Mouse (Mus musculus) intestine, embryonic 14.5 days (tissue): ENCODE data around the gene Plod1. TPM values are rescaled to one million over a fixed set of nuclear protein-coding genes. Genes with fewer than 3 reads are reported as not detected.

Source experiments
- ATAC-seq: fragments of 200-750 bp; cut with Nextera tagmentation; replicated peaks from 2 replicates; pipeline ENCODE4 v1.8.0; 2017; ENCODE audit warnings: low read depth, moderate number of reproducible peaks, moderate TSS enrichment, moderate library complexity; ENCODE audit not compliant: low FRiP score, low TSS enrichment
- DNase-seq: peaks from one replicate; pipeline ENCODE4 v3.0.0-alpha.2; 2018; ENCODE audit warnings: low spot score
- H3K27ac ChIP-seq: fragments of 300-500 bp; sonication (generic); 2 replicates; pipeline ENCODE4 v1.5.1; 2014; ENCODE audit warnings: low read depth, mild to moderate bottlenecking, control low read depth
- H3K27me3 ChIP-seq: fragments of 300-500 bp; sonication (generic); replicated peaks from 2 replicates; pipeline ENCODE4 v1.6.1; 2014; ENCODE audit warnings: low read length, control low read depth; ENCODE audit not compliant: control insufficient read depth, insufficient read depth
- H3K36me3 ChIP-seq: fragments of 300-500 bp; sonication (generic); 2 replicates; pipeline ENCODE4 v1.6.1; 2014; ENCODE audit warnings: low read length, control low read depth; ENCODE audit not compliant: control insufficient read depth, insufficient read depth
- H3K4me1 ChIP-seq: fragments of 300-500 bp; sonication (generic); replicated peaks from 2 replicates; pipeline ENCODE4 v1.6.1; 2014; ENCODE audit warnings: low read length, control low read depth, mixed read lengths; ENCODE audit not compliant: control insufficient read depth, insufficient read depth
- H3K4me2 ChIP-seq: fragments of 300-500 bp; sonication (generic); 2 replicates; pipeline ENCODE4 v1.6.1; 2014; ENCODE audit warnings: low read length
- H3K4me3 ChIP-seq: fragments of 300-500 bp; sonication (generic); 2 replicates; pipeline ENCODE4 v1.5.1; 2014; ENCODE audit warnings: low read depth, low read length, control low read depth, mixed read lengths
- H3K9ac ChIP-seq: fragments of 300-500 bp; sonication (generic); 2 replicates; pipeline ENCODE4 v1.6.1; 2014; ENCODE audit warnings: mild to moderate bottlenecking, low read length
- H3K9me3 ChIP-seq: fragments of 300-500 bp; sonication (generic); 2 replicates; pipeline ENCODE4 v1.6.1; 2016; ENCODE audit warnings: low read length, control low read depth; ENCODE audit not compliant: control insufficient read depth
- WGBS: fragments of 180-500 bp; shearing (Covaris S2); extraction: QIAGEN DNeasy Blood & Tissue Kit; methylation state at CpG from one replicate; pipeline ENCODE4 v1.1.7; 2014; 5-methylcytosine and 5-hydroxymethylcytosine counted together
- polyA plus RNA-seq: library from polyadenylated mRNA; unstranded; fragments of >200 nt; fragmentation: Nextera tagmentation; extraction: Ambion mirVana; gene quantifications from 2 replicates; pipeline ENCODE4 v1.2.1, GENCODE M21; 2014

Plod1 gene
- polyA plus RNA-seq, 1 experiment from 2014 or later: 40.9 TPM

GRCm38 (mm10) chr4:147895815-147896330 is 40.7 kb downstream of the Plod1 start:
- H3K4me3 ChIP-seq: no peak overlapping the region
- no peak overlapping the region for H3K9ac ChIP-seq
- no peak overlapping the region for H3K27ac ChIP-seq
- no peak overlapping the region for H3K4me2 ChIP-seq
- WGBS: 94% methylated on average over 4 of the region's 4 CpGs
- no peaks in the 10 kb centered on the region for H3K27me3 ChIP-seq
- DNase-seq (no peak), ATAC-seq (no peak)
- no peaks in the 10 kb centered on the region for H3K4me1 ChIP-seq
- peaks cover 82% of the 10 kb centered on the region for H3K36me3 ChIP-seq
- H3K9me3 ChIP-seq: no peaks in the 10 kb centered on the region

- WGBS: 80% methylated on average over 6 of the region's 6 CpGs
- Histone ChIP-seq H3K27me3 (no peaks in the 10 kb centered on the region), H3K27ac (no peak overlapping the region), H3K36me3 (peaks cover 84% of the 10 kb centered on the region), H3K9me3 (no peaks in the 10 kb centered on the region), H3K4me2 (no peak overlapping the region), H3K4me1 (no peaks in the 10 kb centered on the region), H3K9ac (no peak overlapping the region), H3K4me3 (no peak overlapping the region)
- DNase-seq (no peak), ATAC-seq (no peak)
Measured at GRCm38 (mm10) chr4:147890341-147890740, 46.2 kb downstream of the Plod1 start.

- no peaks in the 10 kb centered on the region for H3K4me1 ChIP-seq
- ATAC-seq: no peak
- H3K27me3 ChIP-seq: no peaks in the 10 kb centered on the region
- DNase-seq: no peak
- peaks cover 88% of the 10 kb centered on the region for H3K36me3 ChIP-seq
- no peak overlapping the region for H3K27ac ChIP-seq
- H3K9ac ChIP-seq: no peak overlapping the region
- H3K4me3 ChIP-seq: no peak overlapping the region
- H3K4me2 ChIP-seq: no peak overlapping the region
- no peaks in the 10 kb centered on the region for H3K9me3 ChIP-seq
- WGBS: 93% methylated on average over 4 of the region's 4 CpGs
Measured at GRCm38 (mm10) chr4:147888237-147888636, 48.3 kb downstream of the Plod1 start.

GRCm38 (mm10) chr4:147887277-147887676 is 49.3 kb downstream of the Plod1 start:
- Histone ChIP-seq H3K36me3 (peaks cover 91% of the 10 kb centered on the region), H3K4me2 (no peak overlapping the region), H3K27ac (no peak overlapping the region), H3K4me1 (no peaks in the 10 kb centered on the region), H3K27me3 (no peaks in the 10 kb centered on the region), H3K4me3 (no peak overlapping the region), H3K9me3 (no peaks in the 10 kb centered on the region), H3K9ac (no peak overlapping the region)
- 88% methylated on average over 7 of the region's 7 CpGs for WGBS
- no peak for DNase-seq
- no peak for ATAC-seq

- no peak for DNase-seq
- Histone ChIP-seq H3K9me3 (no peaks in the 10 kb centered on the region), H3K9ac (no peak overlapping the region), H3K36me3 (peaks cover 93% of the 10 kb centered on the region), H3K27me3 (no peaks in the 10 kb centered on the region), H3K4me2 (no peak overlapping the region), H3K27ac (no peak overlapping the region), H3K4me3 (no peak overlapping the region), H3K4me1 (no peaks in the 10 kb centered on the region)
- 95% methylated on average over 12 of the region's 12 CpGs for WGBS
- no peak for ATAC-seq
Measured at GRCm38 (mm10) chr4:147886158-147886557, 50.4 kb downstream of the Plod1 start.

GRCm38 (mm10) chr4:147884138-147884537 is 52.4 kb downstream of the Plod1 start:
- peaks cover 93% of the 10 kb centered on the region for H3K36me3 ChIP-seq
- WGBS: 95% methylated on average over 3 of the region's 3 CpGs
- H3K9me3 ChIP-seq: no peaks in the 10 kb centered on the region
- no peak overlapping the region for H3K27ac ChIP-seq
- H3K4me1 ChIP-seq: no peaks in the 10 kb centered on the region
- no peak overlapping the region for H3K4me2 ChIP-seq
- no peak for ATAC-seq
- no peak overlapping the region for H3K4me3 ChIP-seq
- H3K9ac ChIP-seq: no peak overlapping the region
- no peak for DNase-seq
- H3K27me3 ChIP-seq: no peaks in the 10 kb centered on the region

- peaks cover 93% of the 10 kb centered on the region for H3K36me3 ChIP-seq
Measured at GRCm38 (mm10) chr4:147883041-147883440, 53.5 kb downstream of the Plod1 start.

GRCm38 (mm10) chr4:147881792-147882191 is 54.8 kb downstream of the Plod1 start:
- H3K4me2 ChIP-seq: no peak overlapping the region
- H3K4me3 ChIP-seq: no peak overlapping the region
- H3K27me3 ChIP-seq: no peaks in the 10 kb centered on the region
- H3K27ac ChIP-seq: no peak overlapping the region
- 95% methylated on average over 7 of the region's 7 CpGs for WGBS
- DNase-seq (no peak), ATAC-seq (no peak)
- peaks cover 89% of the 10 kb centered on the region for H3K36me3 ChIP-seq
- no peaks in the 10 kb centered on the region for H3K9me3 ChIP-seq
- H3K4me1 ChIP-seq: no peaks in the 10 kb centered on the region
- H3K9ac ChIP-seq: no peak overlapping the region

More at GRCm38 (mm10) chr4:147883041-147883440, 53.5 kb downstream of the Plod1 start:
- H3K4me2 ChIP-seq: no peak overlapping the region
- no peaks in the 10 kb centered on the region for H3K4me1 ChIP-seq
- no peak overlapping the region for H3K9ac ChIP-seq
- no peak for ATAC-seq
- H3K27ac ChIP-seq: no peak overlapping the region
- no peak overlapping the region for H3K4me3 ChIP-seq
- H3K27me3 ChIP-seq: no peaks in the 10 kb centered on the region
- H3K9me3 ChIP-seq: no peaks in the 10 kb centered on the region
- DNase-seq: no peak
- WGBS: 78% methylated on average over 6 of the region's 6 CpGs

- no peak for ATAC-seq
- no peak overlapping the region for H3K4me2 ChIP-seq
- H3K27me3 ChIP-seq: no peaks in the 10 kb centered on the region
- H3K9me3 ChIP-seq: no peaks in the 10 kb centered on the region
- H3K9ac ChIP-seq: no peak overlapping the region
- no peak overlapping the region for H3K27ac ChIP-seq
- no peak overlapping the region for H3K4me3 ChIP-seq
- whole genome bisulfite sequencing: 54% methylated on average over 5 of the region's 5 CpGs
- no peaks in the 10 kb centered on the region for H3K4me1 ChIP-seq
- H3K36me3 ChIP-seq: peaks cover 89% of the 10 kb centered on the region
- DNase-seq: no peak
Measured at GRCm38 (mm10) chr4:147879865-147880264, 56.7 kb downstream of the Plod1 start.
